Mouse (Mus musculus) limb, embryonic 15.5 days (tissue): Measurements from ENCODE around the gene Kdm4b. TPM values are rescaled to one million over a fixed set of nuclear protein-coding genes. Genes with fewer than 3 reads are reported as not detected.
A peak's percentile ranks its signal among the peaks of the same experiment; 100 is the strongest.

Experiments
- ATAC-seq: fragments of 200-750 bp; cut with Nextera tagmentation; 2 replicates; pipeline ENCODE4 v1.8.0; 2017; ENCODE audit warnings: low read depth, moderate TSS enrichment; ENCODE audit not compliant: insufficient number of reproducible peaks, low FRiP score, low TSS enrichment
- H3K27ac ChIP-seq: fragments of 300-500 bp; sonication (generic); 2 replicates; pipeline ENCODE4 v1.5.1; 2015; ENCODE audit warnings: moderate library complexity, mild to moderate bottlenecking, inconsistent platforms
- H3K27me3 ChIP-seq: fragments of 300-500 bp; sonication (generic); 2 replicates; pipeline ENCODE4 v1.6.1; 2015; ENCODE audit warnings: inconsistent platforms
- H3K36me3 ChIP-seq: fragments of 300-500 bp; sonication (generic); 2 replicates; pipeline ENCODE4 v1.6.1; 2015; ENCODE audit warnings: inconsistent platforms
- H3K4me1 ChIP-seq: fragments of 300-500 bp; sonication (generic); 2 replicates; pipeline ENCODE4 v1.6.1; 2015; ENCODE audit warnings: inconsistent platforms
- H3K4me2 ChIP-seq: fragments of 300-500 bp; sonication (generic); 2 replicates; pipeline ENCODE4 v1.6.1; 2015; ENCODE audit warnings: mild to moderate bottlenecking, inconsistent platforms
- H3K4me3 ChIP-seq: fragments of 300-500 bp; sonication (generic); 2 replicates; pipeline ENCODE4 v1.5.1; 2015; ENCODE audit warnings: mild to moderate bottlenecking, inconsistent platforms
- H3K9ac ChIP-seq: fragments of 300-500 bp; sonication (generic); 2 replicates; pipeline ENCODE4 v1.6.1; 2015; ENCODE audit warnings: inconsistent platforms
- H3K9me3 ChIP-seq: fragments of 300-500 bp; sonication (generic); 2 replicates; pipeline ENCODE4 v1.6.1; 2016; ENCODE audit warnings: inconsistent platforms
- WGBS: fragments of 180-500 bp; shearing (Covaris S2); methylation state at CpG from one replicate; pipeline ENCODE4 v1.1.7; 2015; 5-methylcytosine and 5-hydroxymethylcytosine counted together
- polyA plus RNA-seq: library from polyadenylated mRNA; unstranded; fragments of >200 nt; fragmentation: Nextera tagmentation; extraction: Ambion mirVana; gene quantifications from 2 replicates; pipeline ENCODE4 v1.2.1, GENCODE M21; 2015

The Kdm4b gene
- polyA plus RNA-seq, 1 experiment from 2014 or later, result 37.3 TPM

DNA sequence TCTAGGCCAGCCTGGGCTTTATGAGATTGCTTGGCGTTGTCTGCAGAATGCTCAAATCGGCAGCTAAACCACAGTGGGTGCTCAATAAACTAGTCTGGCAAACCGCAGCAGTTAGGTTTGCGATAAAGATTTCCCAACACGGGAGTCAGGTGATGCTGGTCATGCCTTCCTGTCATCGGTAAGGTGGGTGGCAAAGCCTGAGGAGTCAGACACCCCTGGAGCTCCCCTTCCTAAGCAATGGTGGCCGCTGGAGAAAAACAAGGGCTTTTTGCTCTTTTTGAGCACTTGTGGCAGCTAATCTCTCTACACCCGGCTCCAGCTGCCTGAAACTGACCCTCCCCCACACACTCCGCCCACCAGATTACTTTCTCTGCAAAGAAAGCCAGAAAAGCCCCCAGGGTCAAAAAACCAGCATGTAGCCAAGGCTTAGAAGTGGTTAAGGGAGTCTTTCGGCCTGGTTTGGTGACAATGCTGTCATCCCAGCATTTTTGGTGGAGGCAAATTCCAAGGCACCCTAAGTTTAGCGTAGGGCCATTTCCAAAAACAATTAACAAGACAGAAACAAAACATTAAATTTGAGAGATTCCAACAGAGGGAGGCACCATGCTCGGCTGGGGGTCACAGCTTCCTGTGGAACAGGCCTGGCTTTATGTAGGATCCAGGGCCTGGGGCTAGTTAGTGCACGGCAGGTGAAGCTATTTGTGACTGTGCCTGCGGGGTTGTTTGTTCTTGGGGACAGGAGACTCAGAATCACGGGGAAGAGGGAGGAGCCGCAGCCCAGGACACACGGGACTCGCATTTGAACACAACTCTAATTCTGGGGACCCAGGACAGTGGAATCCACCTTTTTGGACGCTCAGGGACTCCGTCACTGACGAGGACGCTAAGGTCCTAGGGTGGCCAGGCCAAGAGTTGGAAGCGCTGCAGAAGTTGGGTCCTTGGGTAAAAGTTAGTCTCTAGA is 36.2 kb upstream of the Kdm4b start:
- 0 out of 2 replicates have a peak, but pooled peaks have one; percentile 4 for ATAC-seq

DNA sequence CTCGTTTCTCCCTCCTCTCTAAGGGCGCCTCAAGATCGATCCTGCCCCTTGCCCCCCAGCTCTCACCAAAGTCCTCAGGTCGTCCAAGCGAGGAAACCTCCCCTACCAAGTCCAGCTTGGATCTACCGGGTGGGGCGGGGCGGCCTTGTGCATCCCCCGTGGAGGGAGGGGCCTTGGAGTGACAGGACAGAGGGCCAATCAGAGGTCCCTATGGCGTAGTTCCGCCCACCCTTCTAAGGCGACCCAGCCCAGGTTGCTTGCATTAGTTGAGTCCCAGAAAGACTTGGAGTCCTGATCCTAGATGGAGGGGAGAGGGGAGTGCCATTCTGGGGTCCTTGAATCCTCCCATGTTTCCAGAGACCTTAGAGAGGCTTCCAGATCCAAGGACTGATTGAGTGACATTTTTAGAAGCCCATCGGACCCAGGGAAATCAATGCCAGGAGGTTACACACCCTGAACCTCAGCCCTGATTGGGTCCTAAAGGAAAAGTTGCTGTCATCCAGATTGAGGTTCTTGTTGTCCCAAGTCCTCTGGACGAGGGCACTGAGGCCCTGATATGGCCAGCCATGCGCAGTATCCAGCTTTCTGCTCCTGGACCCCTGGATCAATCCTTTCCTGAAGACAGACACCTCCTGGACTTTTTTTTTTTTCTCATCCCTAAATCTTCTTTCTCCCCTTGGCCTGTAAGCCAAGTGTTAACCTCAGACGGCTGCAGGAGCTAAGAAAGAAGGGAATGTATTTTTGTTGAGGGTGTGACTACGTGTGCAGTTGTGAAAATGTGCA is 35.3 kb upstream of the Kdm4b start:
- no peaks in the 10 kb centered on the region for H3K27me3 ChIP-seq
- peaks cover 16% of the 10 kb centered on the region for H3K36me3 ChIP-seq
- peaks cover 42% of the 10 kb centered on the region for H3K4me1 ChIP-seq
- ATAC-seq, result peak; percentile 89
- peak overlapping the region; percentile 52 for H3K4me3 ChIP-seq
- H3K9ac ChIP-seq, result peak overlapping the region; percentile 44
- H3K9me3 ChIP-seq, result no peaks in the 10 kb centered on the region
- 3% methylated on average over 17 of the region's 17 CpGs for WGBS
- peak overlapping the region; percentile 80 for H3K4me2 ChIP-seq
- H3K27ac ChIP-seq, result peak overlapping the region; percentile 98

More for the DNA sequence above, 36.2 kb upstream of the Kdm4b start:
- Histone ChIP-seq H3K27ac (peak overlapping the region; percentile 98), H3K36me3 (peaks cover 25% of the 10 kb centered on the region), H3K4me2 (peak overlapping the region; percentile 80), H3K4me3 (peak overlapping the region; percentile 52), H3K4me1 (peaks cover 42% of the 10 kb centered on the region), H3K9me3 (no peaks in the 10 kb centered on the region), H3K9ac (peak overlapping the region; percentile 44), H3K27me3 (no peaks in the 10 kb centered on the region)
- WGBS, result 2% methylated on average over 23 of the region's 23 CpGs

DNA sequence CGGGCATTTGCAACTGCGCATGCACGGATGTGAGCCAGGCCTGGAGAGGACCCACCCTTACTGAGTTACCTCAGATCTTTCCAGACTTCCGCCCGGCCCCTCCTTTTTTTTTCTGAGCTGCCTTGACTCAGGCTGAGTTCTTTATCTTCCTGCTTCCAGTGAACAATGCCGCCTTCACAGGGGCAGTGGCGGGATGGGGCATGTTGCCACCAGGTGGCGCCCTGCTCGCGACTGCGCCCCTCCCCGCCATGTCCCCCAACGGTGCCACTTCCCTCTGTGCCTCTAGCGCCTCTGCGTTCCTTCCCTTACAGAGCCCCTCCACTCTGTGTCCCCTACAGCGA is 34.7 kb upstream of the Kdm4b start:
- H3K36me3 ChIP-seq, result peaks cover 10% of the 10 kb centered on the region
- H3K4me2 ChIP-seq, result peak overlapping the region; percentile 80
- 2% methylated on average over 16 of the region's 16 CpGs for WGBS
- H3K27ac ChIP-seq, result peak overlapping the region; percentile 98
- H3K4me3 ChIP-seq, result peak overlapping the region; percentile 52
- H3K4me1 ChIP-seq, result peaks cover 42% of the 10 kb centered on the region
- peak overlapping the region; percentile 12 for H3K9ac ChIP-seq
- peak; percentile 89 for ATAC-seq
- H3K9me3 ChIP-seq, result no peaks in the 10 kb centered on the region
- H3K27me3 ChIP-seq, result no peaks in the 10 kb centered on the region

DNA sequence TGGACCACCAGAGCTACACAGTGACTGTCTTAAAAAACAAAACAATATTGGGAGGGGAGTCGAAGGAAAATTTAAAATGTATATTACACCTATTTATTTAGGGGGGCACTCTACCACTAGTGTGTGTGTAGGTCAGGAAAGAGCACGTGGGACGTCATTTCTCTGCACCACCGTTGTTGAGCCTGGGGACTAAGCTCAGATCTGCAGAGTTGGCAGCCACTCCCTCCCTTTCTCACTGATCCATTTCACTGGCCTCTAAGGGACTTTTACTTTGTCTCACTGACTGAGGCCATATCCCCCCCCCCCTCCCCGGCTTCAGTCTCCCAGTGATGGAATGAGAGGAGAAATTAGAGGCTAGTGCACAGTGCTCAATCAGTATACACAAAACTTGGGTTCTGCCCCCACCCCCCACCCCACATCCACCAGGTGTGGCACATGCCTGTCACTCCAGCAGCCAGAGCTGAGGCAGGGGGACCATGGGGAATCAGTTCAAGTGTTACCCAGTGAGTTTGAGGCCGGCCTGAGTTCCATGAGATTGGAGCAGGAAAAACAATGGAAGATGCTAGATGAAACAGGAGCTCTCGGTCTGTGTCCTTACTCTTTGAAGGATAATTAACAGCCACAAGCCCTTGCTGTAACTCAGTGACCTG is 33.9 kb upstream of the Kdm4b start:
- no peak overlapping the region for H3K4me3 ChIP-seq
- H3K9me3 ChIP-seq, result no peaks in the 10 kb centered on the region
- no peak for ATAC-seq
- peaks cover 2% of the 10 kb centered on the region; the same call in 1 of the 2 replicates for H3K36me3 ChIP-seq
- 71% methylated on average over 7 of the region's 7 CpGs for WGBS
- H3K27ac ChIP-seq, result peak overlapping the region; percentile 98
- peak overlapping the region; percentile 80; the same call in 1 of the 2 replicates for H3K4me2 ChIP-seq
- peaks cover 39% of the 10 kb centered on the region for H3K4me1 ChIP-seq
- H3K9ac ChIP-seq, result no peak overlapping the region
- no peaks in the 10 kb centered on the region for H3K27me3 ChIP-seq

DNA sequence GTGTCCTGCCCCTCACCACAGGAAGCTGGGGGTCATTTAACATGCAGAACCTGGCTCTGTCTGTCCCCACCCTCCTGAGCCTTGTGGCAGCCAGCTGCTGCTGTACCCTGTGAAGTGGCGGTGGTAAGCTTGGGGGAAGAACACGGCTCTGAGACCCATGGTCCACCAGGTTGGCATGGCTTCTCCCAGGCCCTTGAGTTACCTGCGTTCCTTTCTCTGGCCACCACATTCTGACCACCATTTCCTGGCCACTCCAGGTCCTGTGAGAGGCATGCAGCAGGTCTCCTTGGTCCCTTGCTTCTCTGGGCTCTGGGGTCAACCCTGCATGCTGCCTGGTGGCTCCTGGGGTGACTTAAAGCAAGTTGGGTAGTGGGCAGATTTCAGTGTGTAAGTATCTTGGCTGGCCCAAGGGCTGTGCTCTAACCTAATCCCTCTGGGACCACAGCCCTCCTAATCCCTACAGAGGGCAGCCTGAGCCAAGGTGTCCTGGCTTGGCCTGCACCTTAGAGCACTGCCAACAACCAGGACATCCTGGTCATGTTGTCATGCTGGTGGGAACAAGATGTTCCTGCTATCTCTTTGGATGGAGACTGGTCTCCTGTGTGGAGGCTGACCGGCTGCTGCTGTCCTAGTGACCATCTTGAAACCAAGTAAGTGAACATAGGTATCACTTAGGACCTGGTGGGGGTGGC is 33.2 kb upstream of the Kdm4b start, which contains the start of gene Plin3:
Plin3 (minus strand) TSS at position 343 of the 692 bp plus-strand sequence.
- Histone ChIP-seq H3K27ac (peak within 1 kb of the TSS; percentile 98), H3K4me1 (peaks cover 35% of the 10 kb centered on the region), H3K9me3 (no peaks in the 10 kb centered on the region), H3K4me3 (no peak within 1 kb of the TSS), H3K9ac (no peak within 1 kb of the TSS), H3K4me2 (no peak within 1 kb of the TSS), H3K36me3 (no peaks in the 10 kb centered on the region), H3K27me3 (no peaks in the 10 kb centered on the region)
- no peak for ATAC-seq
- WGBS, result 85% methylated on average over 4 of the region's 4 CpGs

DNA sequence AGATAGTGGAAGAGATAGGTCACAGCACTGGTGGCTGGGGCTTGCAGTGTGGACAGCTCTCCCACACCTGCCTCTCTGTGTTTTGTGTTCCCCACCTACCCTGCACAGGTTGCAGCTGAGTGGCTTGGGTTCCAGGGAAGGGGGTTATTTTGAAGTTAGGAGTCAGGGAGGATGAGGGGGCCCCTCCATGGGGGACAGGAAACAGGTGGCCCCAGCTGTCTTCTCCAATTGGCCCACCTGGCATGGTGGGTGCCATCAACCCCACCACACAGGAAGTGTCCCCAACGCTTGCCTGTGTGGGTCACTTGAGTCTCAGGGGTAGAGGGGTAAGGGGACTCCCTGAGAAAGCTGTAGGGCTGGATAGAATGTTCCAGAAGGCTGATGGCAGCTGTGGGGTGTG is 32.6 kb upstream of the Kdm4b start:
- Histone ChIP-seq H3K27me3 (no peaks in the 10 kb centered on the region), H3K9ac (no peak overlapping the region), H3K27ac (no peak overlapping the region), H3K36me3 (no peaks in the 10 kb centered on the region), H3K4me3 (no peak overlapping the region), H3K4me2 (no peak overlapping the region), H3K4me1 (peaks cover 29% of the 10 kb centered on the region), H3K9me3 (no peaks in the 10 kb centered on the region)
- WGBS, result 64% methylated on average over 1 of the region's 1 CpGs
- ATAC-seq, result no peak

DNA sequence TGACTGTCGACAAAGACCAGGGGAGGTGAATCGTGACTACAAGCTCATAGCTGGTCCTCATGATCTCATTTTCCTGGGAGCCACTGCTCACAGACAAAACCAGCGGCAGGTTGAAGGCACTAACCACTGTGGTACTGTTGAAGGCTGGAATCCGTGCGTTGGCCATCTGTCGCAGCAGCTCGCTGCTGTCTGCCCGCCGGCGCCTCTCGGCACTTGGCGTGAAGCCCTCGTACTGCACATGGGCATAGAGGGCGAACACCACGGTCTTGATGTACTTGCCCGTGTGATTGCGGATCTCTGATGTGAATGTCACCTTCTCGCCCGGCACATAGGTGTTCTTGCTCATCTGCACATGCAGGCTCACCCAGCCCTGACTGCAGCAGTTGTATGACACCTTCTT is 31.6 kb upstream of the Kdm4b start:
- peaks cover 20% of the 10 kb centered on the region for H3K4me1 ChIP-seq
- H3K36me3 ChIP-seq, result no peaks in the 10 kb centered on the region
- H3K4me3 ChIP-seq, result no peak overlapping the region
- 86% methylated on average over 19 of the region's 19 CpGs for WGBS
- H3K9ac ChIP-seq, result no peak overlapping the region
- H3K27me3 ChIP-seq, result no peaks in the 10 kb centered on the region
- no peak overlapping the region for H3K4me2 ChIP-seq
- ATAC-seq, result no peak
- no peaks in the 10 kb centered on the region for H3K9me3 ChIP-seq
- no peak overlapping the region for H3K27ac ChIP-seq

DNA sequence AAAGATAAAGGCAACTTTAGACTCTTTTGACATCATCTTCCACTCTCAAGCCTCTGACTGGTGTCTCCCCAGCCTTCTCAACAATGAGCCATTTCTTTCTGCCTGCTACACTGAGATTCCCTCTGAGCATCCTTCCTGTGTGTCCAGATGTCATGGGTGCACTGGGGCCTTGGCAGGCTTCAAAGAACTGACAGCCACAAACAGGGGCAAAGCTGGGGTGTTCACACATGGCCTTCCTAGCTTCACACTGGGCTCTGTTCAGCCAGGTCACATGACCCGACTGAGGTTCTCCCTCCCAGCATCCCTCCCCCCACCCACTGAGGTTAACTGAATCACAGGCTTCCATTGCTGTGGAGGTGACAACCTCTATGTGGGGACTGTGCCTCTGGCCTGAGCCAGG is 29.7 kb upstream of the Kdm4b start:
- Histone ChIP-seq H3K36me3 (no peaks in the 10 kb centered on the region), H3K9me3 (no peaks in the 10 kb centered on the region), H3K4me1 (peaks cover 9% of the 10 kb centered on the region), H3K4me2 (no peak overlapping the region), H3K27ac (no peak overlapping the region), H3K9ac (no peak overlapping the region), H3K27me3 (no peaks in the 10 kb centered on the region), H3K4me3 (no peak overlapping the region)
- ATAC-seq, result no peak
- 75% methylated on average over 1 of the region's 1 CpGs for WGBS

DNA sequence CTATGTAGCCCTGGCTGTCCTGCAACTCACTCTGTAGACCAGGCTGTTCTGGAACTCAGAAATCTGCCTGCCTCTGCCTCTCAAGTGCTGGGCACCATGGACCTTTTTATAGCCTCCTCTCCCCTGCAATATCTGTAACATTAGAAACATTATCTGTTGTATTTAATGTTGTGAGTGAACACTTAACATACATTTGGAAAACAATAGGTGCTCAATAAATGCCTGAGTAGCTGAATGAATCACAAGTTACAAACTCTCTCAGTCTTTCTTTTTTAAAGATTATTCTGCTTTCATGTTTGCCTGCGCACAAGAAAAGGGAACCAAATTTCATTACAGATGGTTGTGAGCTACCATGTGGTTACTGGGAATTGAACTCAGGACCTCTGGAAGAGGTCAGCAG is 27.6 kb upstream of the Kdm4b start:
- Histone ChIP-seq H3K9ac (no peak overlapping the region), H3K9me3 (no peaks in the 10 kb centered on the region), H3K4me3 (no peak overlapping the region), H3K4me2 (no peak overlapping the region), H3K27ac (no peak overlapping the region), H3K27me3 (no peaks in the 10 kb centered on the region), H3K4me1 (peaks cover 10% of the 10 kb centered on the region), H3K36me3 (no peaks in the 10 kb centered on the region)
- WGBS, result 96% methylated on average over 1 of the region's 1 CpGs
- ATAC-seq, result no peak

DNA sequence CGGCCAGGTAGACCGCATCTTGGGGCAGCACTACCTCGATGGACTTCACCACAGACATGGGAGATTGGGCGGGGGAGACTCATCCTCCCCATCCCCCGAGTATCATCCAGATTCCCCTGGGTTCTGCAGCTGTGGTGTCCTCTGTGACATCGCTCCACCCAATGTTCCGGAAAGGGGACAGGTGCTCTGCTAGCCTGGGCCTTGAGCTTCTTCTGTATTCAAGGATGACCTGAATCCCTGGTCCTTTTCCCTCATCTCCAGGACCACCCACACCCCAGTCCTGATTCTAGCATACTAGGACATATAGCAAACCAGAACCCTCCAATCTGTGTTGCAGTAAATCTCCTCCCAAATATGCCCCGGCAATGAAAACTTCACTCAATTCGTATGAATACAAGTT is 25.7 kb upstream of the Kdm4b start, which contains the start of gene Arrdc5:
Arrdc5 (minus strand) TSS at position 101 of the 400 bp plus-strand sequence.
- no peak within 1 kb of the TSS for H3K27ac ChIP-seq
- 90% methylated on average over 9 of the region's 9 CpGs for WGBS
- no peaks in the 10 kb centered on the region for H3K27me3 ChIP-seq
- H3K9me3 ChIP-seq, result no peaks in the 10 kb centered on the region
- H3K4me3 ChIP-seq, result no peak within 1 kb of the TSS
- H3K9ac ChIP-seq, result no peak within 1 kb of the TSS
- H3K4me2 ChIP-seq, result no peak within 1 kb of the TSS
- H3K4me1 ChIP-seq, result peaks cover 23% of the 10 kb centered on the region
- 0 out of 2 replicates have a peak, but pooled peaks cover under 1% of the 10 kb centered on the region for H3K36me3 ChIP-seq
- ATAC-seq, result no peak
